Mouse (Mus musculus) intestine, postnatal 0 days (tissue): ENCODE measurements around the gene Tspan18. TPM values are rescaled to one million over a fixed set of nuclear protein-coding genes. Genes with fewer than 3 reads are reported as not detected.
A peak's percentile ranks its signal among the peaks of the same experiment; 100 is the strongest.

Experiments used
- ATAC-seq: fragments of 200-750 bp; cut with Nextera tagmentation; 2 replicates; pipeline ENCODE4 v1.8.0; 2017; ENCODE audit warnings: mild to moderate bottlenecking, moderate TSS enrichment, moderate library complexity
- H3K27ac ChIP-seq: fragments of 300-500 bp; sonication (generic); 2 replicates; pipeline ENCODE4 v1.5.1; 2014; ENCODE audit warnings: mild to moderate bottlenecking, low read depth, low read length, moderate library complexity
- H3K27me3 ChIP-seq: fragments of 300-500 bp; sonication (generic); replicated peaks from 2 replicates; pipeline ENCODE4 v1.6.1; 2014; ENCODE audit warnings: low read length, mixed read lengths; ENCODE audit not compliant: control insufficient read depth, insufficient read depth
- H3K36me3 ChIP-seq: fragments of 300-500 bp; sonication (generic); 2 replicates; pipeline ENCODE4 v1.6.1; 2014; ENCODE audit warnings: mild to moderate bottlenecking, moderate library complexity; ENCODE audit not compliant: control insufficient read depth, insufficient read depth
- H3K4me1 ChIP-seq: fragments of 300-500 bp; sonication (generic); replicated peaks from 2 replicates; pipeline ENCODE4 v1.6.1; 2014; ENCODE audit warnings: antibody characterized with exemption, low read length, mixed read lengths; ENCODE audit not compliant: control insufficient read depth, insufficient read depth
- H3K4me2 ChIP-seq: fragments of 300-500 bp; sonication (generic); replicated peaks from 2 replicates; pipeline ENCODE4 v1.6.1; 2014; ENCODE audit warnings: low read depth, mild to moderate bottlenecking, moderate library complexity
- H3K4me3 ChIP-seq: fragments of 300-500 bp; sonication (generic); 2 replicates; pipeline ENCODE4 v1.5.1; 2014; ENCODE audit warnings: low read depth, low read length
- H3K9ac ChIP-seq: fragments of 300-500 bp; sonication (generic); 2 replicates; pipeline ENCODE4 v1.6.1; 2014; ENCODE audit warnings: mild to moderate bottlenecking, low read depth, low read length
- H3K9me3 ChIP-seq: fragments of 300-500 bp; sonication (generic); 2 replicates; pipeline ENCODE4 v1.6.1; 2016; ENCODE audit warnings: mixed run types; ENCODE audit not compliant: control insufficient read depth
- CTCF ChIP-seq: sonication (generic); IDR thresholded peaks from 2 replicates; pipeline ENCODE4 v1.5.1; 2016; ENCODE audit warnings: low read depth, mild to moderate bottlenecking, control low read depth, antibody characterized with exemption, moderate library complexity
- WGBS: fragments of 180-500 bp; shearing (Covaris S2); extraction: QIAGEN DNeasy Blood & Tissue Kit; methylation state at CpG from one replicate; pipeline ENCODE4 v1.1.7; 2014; 5-methylcytosine and 5-hydroxymethylcytosine counted together
- polyA plus RNA-seq: library from polyadenylated mRNA; unstranded; fragments of >200 nt; fragmentation: Nextera tagmentation; extraction: Ambion mirVana; gene quantifications from 2 replicates; pipeline ENCODE4 v1.2.1, GENCODE M21; 2015

Gene Tspan18
- polyA plus RNA-seq, 1 experiment from 2014 or later, result 18.0 TPM

DNA sequence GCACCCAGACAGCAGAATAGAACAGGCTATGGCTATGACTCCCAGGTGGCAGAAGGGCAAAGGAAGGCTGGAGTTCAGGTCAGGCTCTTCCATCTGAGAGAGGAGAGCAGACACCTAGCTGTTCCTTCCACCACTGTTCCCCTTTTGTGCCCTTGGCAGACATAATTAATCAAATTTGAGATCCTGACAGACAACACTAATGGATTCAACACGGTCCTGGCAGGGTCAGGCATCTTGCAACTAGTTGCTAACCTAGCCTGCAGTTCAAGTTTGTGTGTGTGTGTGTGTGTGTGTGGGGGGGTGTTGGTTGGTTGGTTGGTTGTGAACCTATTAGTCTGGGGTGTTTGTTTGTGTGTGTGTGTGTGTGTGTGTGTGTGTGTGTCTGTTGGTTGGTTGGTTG, 131.5 kb downstream of the Tspan18 start:
- TF ChIP-seq CTCF, result no peak
- 49% methylated on average over 1 of the region's 1 CpGs for WGBS

DNA sequence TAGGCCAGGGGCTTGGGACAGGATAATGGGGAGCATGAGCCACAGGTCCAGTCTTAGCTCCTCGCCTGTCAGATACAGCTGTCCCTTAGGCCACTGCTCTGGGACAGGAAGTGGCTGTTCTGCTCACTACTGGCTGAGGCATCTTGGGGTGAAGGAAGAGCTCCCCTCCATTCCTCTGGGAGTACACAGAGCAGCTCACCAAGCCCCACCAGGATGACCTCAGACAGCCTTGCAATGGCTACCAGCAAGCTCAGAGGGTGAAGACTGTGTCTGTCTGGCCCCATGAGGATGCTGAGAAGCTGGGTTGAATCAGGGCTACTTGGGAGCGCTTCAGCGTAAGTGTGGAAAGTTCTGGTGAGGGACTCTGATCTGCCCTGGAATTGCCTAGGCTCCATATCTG, 132.3 kb downstream of the Tspan18 start:
- Histone ChIP-seq H3K27ac (no peak overlapping the region), H3K9me3 (no peaks in the 10 kb centered on the region), H3K4me2 (no peak overlapping the region), H3K27me3 (no peaks in the 10 kb centered on the region), H3K4me1 (0 out of 2 replicates have a peak, but pooled peaks cover 3% of the 10 kb centered on the region), H3K4me3 (no peak overlapping the region), H3K36me3 (peaks cover 20% of the 10 kb centered on the region), H3K9ac (no peak overlapping the region)
- no peak for TF ChIP-seq CTCF
- WGBS, result 88% methylated on average over 3 of the region's 3 CpGs
- no peak for ATAC-seq

More for the DNA sequence above, 131.5 kb downstream of the Tspan18 start:
- Histone ChIP-seq H3K27ac (no peak overlapping the region), H3K9me3 (no peaks in the 10 kb centered on the region), H3K27me3 (no peaks in the 10 kb centered on the region), H3K4me3 (no peak overlapping the region), H3K36me3 (peaks cover 15% of the 10 kb centered on the region; the same call in 1 of the 2 replicates), H3K4me1 (0 out of 2 replicates have a peak, but pooled peaks cover 3% of the 10 kb centered on the region), H3K9ac (no peak overlapping the region), H3K4me2 (no peak overlapping the region)
- ATAC-seq, result no peak

DNA sequence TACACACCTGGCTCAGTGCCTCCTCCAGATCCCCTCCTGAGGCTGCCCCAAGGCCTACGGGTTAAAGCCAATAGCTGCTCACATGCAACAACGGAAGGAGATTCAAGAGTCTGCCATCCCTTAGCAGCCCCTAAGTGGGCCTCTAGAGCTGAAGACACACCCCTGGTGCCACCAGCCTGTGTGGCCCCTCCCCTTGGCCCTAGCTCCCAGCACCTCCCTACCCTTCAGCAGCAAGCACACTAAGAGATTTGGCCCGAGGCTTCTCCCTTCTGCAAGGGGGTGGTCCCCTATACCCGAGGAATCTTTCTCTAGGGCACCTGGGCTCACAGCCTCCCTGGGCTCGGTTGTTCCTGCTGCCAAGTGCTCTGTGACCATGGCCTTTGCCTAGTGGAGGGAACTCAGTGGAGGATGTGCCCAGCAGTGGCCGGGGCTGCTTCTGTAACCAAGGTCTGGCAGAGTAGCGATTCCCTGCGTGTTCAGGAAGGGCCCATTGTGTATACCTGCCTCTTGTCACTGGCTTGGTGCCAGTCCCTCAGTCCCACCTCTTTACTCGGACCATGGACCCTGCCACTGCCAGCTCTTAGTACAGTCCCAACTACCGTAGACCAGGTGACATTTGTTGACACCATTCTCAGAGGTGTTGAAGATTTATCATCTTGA, 133.5 kb downstream of the Tspan18 start:
- WGBS, result 47% methylated on average over 10 of the region's 10 CpGs
- no peaks in the 10 kb centered on the region for H3K9me3 ChIP-seq
- H3K27me3 ChIP-seq, result no peaks in the 10 kb centered on the region
- 0 out of 2 replicates have a peak, but pooled peaks cover 3% of the 10 kb centered on the region for H3K4me1 ChIP-seq
- H3K36me3 ChIP-seq, result peaks cover 20% of the 10 kb centered on the region
- no peak overlapping the region for H3K27ac ChIP-seq
- no peak for ATAC-seq
- H3K4me2 ChIP-seq, result no peak overlapping the region
- no peak overlapping the region for H3K9ac ChIP-seq
- H3K4me3 ChIP-seq, result no peak overlapping the region
- TF ChIP-seq CTCF, result no peak

DNA sequence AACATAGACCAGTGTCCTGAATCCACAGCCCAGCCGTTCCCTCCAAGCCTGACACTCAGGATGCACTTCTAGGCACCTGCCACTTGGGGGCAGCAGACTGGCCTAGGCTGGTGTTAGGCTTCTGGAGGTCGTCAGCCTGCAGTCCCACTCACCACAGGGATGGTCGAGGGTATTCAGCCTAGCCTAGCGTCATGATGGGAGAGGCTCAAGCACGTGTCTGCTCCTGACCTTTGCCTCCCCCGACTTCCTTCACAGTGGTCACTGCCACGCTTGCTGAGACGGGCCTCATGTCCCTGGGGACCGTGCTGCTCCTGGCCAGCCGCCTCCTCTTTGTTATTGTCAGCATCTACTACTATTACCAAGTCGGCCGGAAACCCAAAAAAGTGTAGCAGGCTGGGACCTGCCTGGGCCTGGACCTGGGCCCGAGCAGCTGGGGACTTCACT, 134.8 kb downstream of the Tspan18 start:
- Histone ChIP-seq H3K9ac (no peak overlapping the region), H3K27ac (no peak overlapping the region; the same call in 1 of the 2 replicates), H3K9me3 (no peaks in the 10 kb centered on the region), H3K4me1 (0 out of 2 replicates have a peak, but pooled peaks cover 3% of the 10 kb centered on the region), H3K27me3 (no peaks in the 10 kb centered on the region), H3K4me2 (no peak overlapping the region), H3K36me3 (peaks cover 20% of the 10 kb centered on the region), H3K4me3 (no peak overlapping the region)
- peak; percentile 96 for TF ChIP-seq CTCF
- 43% methylated on average over 13 of the region's 13 CpGs for WGBS
- ATAC-seq, result peak; percentile 8; the same call in 1 of the 2 replicates

DNA sequence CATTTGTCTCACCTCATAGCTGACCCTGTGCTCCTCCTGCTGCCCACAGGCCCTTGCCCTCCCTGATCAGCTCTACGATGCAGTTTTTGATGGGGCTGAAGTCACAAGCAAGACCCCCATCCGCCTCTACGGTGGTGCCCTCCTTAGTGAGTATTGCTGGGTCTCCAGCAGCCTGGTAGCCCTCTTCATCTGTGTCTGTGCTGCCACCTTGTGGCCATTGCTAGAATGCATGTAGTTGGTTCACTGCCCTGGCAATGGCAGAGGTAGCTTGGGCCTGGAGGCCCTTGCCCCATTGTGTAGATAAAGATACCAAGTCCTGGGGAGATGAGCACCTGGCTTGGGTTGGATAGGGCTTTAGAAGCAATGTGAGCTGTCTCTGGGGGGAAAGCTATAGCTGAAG, 135.5 kb downstream of the Tspan18 start:
- Histone ChIP-seq H3K4me3 (no peak overlapping the region), H3K36me3 (peaks cover 20% of the 10 kb centered on the region), H3K27me3 (no peaks in the 10 kb centered on the region), H3K9me3 (no peaks in the 10 kb centered on the region), H3K4me2 (no peak overlapping the region), H3K4me1 (0 out of 2 replicates have a peak, but pooled peaks cover 3% of the 10 kb centered on the region), H3K27ac (no peak overlapping the region; the same call in 1 of the 2 replicates), H3K9ac (no peak overlapping the region)
- 18% methylated on average over 3 of the region's 3 CpGs for WGBS
- TF ChIP-seq CTCF, result peak; percentile 95
- ATAC-seq, result 0 out of 2 replicates have a peak, but pooled peaks have one; percentile 20

DNA sequence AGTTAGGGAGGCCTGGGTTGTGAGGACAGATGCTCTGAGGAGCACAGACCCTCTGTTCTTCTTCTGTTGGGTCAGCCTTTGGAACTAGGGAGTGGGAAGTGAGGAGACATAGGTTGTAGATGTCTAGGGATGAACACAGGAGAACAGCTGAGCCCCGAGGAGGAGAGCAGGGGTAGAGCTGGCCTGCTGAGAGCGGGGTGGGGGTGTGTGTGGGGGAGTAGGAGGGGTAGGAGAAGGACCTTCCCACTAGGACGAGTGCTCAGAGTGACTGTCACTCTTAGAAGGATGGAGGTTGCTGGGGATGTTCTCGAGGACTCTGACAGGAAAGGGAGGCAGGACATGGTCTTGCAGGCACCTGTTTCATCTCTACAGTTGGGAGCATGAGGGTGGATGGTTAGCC, 140.5 kb downstream of the Tspan18 start:
- 0 out of 2 replicates have a peak, but pooled peaks cover 5% of the 10 kb centered on the region for H3K4me1 ChIP-seq
- no peak overlapping the region for H3K4me3 ChIP-seq
- ATAC-seq, result no peak
- WGBS, result 69% methylated on average over 4 of the region's 4 CpGs
- H3K9ac ChIP-seq, result no peak overlapping the region
- no peak for TF ChIP-seq CTCF
- H3K9me3 ChIP-seq, result no peaks in the 10 kb centered on the region
- peaks cover 12% of the 10 kb centered on the region for H3K36me3 ChIP-seq
- H3K27ac ChIP-seq, result no peak overlapping the region
- H3K4me2 ChIP-seq, result no peak overlapping the region
- H3K27me3 ChIP-seq, result no peaks in the 10 kb centered on the region
